Mouse (Mus musculus): Measurements from ENCODE around the gene Abcc6. TPM values are rescaled to one million over a fixed set of nuclear protein-coding genes. Genes with fewer than 3 reads are reported as not detected.

Gene Abcc6
- 0.11 and 0.12 TPM in 2 replicates for polyA plus RNA-seq (2015; fragmentation: Nextera tagmentation; extraction: Ambion mirVana)

DNA sequence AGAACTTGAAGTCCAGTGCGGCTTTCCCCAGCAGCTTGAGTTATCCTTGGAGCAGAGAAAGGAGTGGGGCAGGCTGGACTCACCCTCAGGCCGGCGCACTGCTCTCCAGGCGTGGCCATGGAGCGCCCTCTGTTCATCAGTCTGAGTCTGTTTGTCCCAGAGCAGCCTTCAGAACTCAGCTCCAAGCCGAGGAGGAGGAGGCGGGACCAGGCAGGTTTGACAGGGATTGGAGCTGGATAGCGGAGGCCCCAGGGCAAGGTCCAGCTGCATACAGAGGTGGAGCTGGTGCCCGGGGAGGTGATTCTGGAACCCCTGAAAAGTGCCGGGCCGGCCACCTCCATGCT is at the start of gene Abcc6:
TSS of gene Abcc6 (minus strand) at position 158 of the 344 bp plus-strand sequence.
- peaks cover 9% of the 10 kb centered on the region for H3K4me1 ChIP-seq (ENCODE audit: control insufficient read depth, insufficient read depth, low read length)
- H3K9ac ChIP-seq (ENCODE audit: low read length), result 0 out of 2 replicates have a peak within 1 kb of the TSS, but pooled peaks have one; percentile 37
- H3K27ac ChIP-seq (ENCODE audit: low read length), result no peak within 1 kb of the TSS
- H3K4me3 ChIP-seq (ENCODE audit: low read length), result no peak within 1 kb of the TSS
- ATAC-seq (replicated peaks; ENCODE audit: extremely low read depth, insufficient read depth, low FRiP score), result no peak
- no peaks in the 10 kb centered on the region for H3K36me3 ChIP-seq (ENCODE audit: control insufficient read depth, insufficient read depth)
- no peaks in the 10 kb centered on the region for H3K9me3 ChIP-seq (replicated peaks; ENCODE audit: control insufficient read depth, low read length)
- H3K27me3 ChIP-seq (ENCODE audit: control insufficient read depth, insufficient read depth, low read length), result no peaks in the 10 kb centered on the region
- H3K4me2 ChIP-seq (ENCODE audit: low read depth, low read length), result peak within 1 kb of the TSS; percentile 25; the same call in 1 of the 2 replicates
- WGBS, result 5% methylated on average over 11 of the region's 11 CpGs

DNA sequence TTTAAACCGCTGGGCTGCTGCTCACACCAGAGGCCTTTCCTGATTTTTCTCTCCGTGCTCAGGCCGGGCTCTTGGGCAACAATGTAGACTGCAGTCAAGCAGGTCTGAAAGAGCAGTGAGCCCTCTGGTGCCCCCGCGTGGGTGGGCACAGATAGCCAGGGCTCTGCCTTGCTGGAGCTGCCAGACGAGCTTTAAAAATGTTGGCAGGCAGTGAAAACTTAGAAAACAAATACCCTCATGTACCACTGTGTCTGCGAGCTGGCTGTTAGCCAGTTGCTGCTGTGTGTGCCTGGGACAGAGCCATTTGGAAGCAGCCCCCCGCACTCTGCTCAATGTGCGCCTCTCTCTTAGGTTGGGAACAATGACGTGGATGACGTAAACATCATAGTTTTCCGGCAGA is 47.6 kb upstream of the Abcc6 start:
- peaks cover 4% of the 10 kb centered on the region; the same call in 1 of the 2 replicates for H3K4me1 ChIP-seq (ENCODE audit: control insufficient read depth, insufficient read depth, low read length)
- peaks cover 32% of the 10 kb centered on the region for H3K36me3 ChIP-seq (ENCODE audit: control insufficient read depth, insufficient read depth)
- H3K4me3 ChIP-seq (ENCODE audit: low read length), result no peak overlapping the region
- H3K9ac ChIP-seq (ENCODE audit: low read length), result no peak overlapping the region
- WGBS, result 77% methylated on average over 12 of the region's 12 CpGs
- H3K4me2 ChIP-seq (ENCODE audit: low read depth, low read length), result no peak overlapping the region
- no peak overlapping the region for H3K27ac ChIP-seq (ENCODE audit: low read length)
- no peak for ATAC-seq (replicated peaks; ENCODE audit: extremely low read depth, insufficient read depth, low FRiP score)
- no peaks in the 10 kb centered on the region for H3K27me3 ChIP-seq (ENCODE audit: control insufficient read depth, insufficient read depth, low read length)
- no peaks in the 10 kb centered on the region for H3K9me3 ChIP-seq (replicated peaks; ENCODE audit: control insufficient read depth, low read length)

DNA sequence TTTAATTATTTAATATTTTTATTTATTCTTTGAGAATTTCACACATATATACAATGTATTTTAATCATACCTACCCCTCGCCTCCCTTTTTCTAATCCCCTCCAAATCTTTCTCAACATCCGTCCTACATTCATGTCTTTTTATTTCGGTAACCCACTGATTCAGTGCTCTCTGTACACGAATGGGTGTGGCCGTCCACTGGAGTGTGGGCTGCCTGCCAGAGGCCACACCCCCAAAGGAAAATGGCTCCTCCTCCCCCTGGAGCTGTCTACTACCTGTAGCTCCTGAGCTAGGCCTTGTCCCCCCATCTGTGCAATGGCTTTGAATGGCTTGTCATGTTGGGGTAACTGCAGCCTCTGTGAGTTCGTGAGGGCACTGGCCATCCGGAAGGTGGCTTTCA is 46.7 kb upstream of the Abcc6 start:
- ATAC-seq (replicated peaks; ENCODE audit: extremely low read depth, insufficient read depth, low FRiP score), result no peak
- Histone ChIP-seq H3K27ac (ENCODE audit: low read length) (no peak overlapping the region), H3K9ac (ENCODE audit: low read length) (no peak overlapping the region), H3K9me3 (replicated peaks; ENCODE audit: control insufficient read depth, low read length) (no peaks in the 10 kb centered on the region), H3K27me3 (ENCODE audit: control insufficient read depth, insufficient read depth, low read length) (no peaks in the 10 kb centered on the region), H3K4me2 (ENCODE audit: low read depth, low read length) (no peak overlapping the region), H3K4me3 (ENCODE audit: low read length) (no peak overlapping the region), H3K36me3 (ENCODE audit: control insufficient read depth, insufficient read depth) (peaks cover 30% of the 10 kb centered on the region), H3K4me1 (ENCODE audit: control insufficient read depth, insufficient read depth, low read length) (no peaks in the 10 kb centered on the region)
- 87% methylated on average over 7 of the region's 7 CpGs for WGBS

- Histone ChIP-seq H3K9ac (ENCODE audit: low read length) (no peak overlapping the region), H3K9me3 (replicated peaks; ENCODE audit: control insufficient read depth, low read length) (no peaks in the 10 kb centered on the region)
- no peak for ATAC-seq (replicated peaks; ENCODE audit: extremely low read depth, insufficient read depth, low FRiP score)
Observed at GRCm38 (mm10) chr7:46068831-46069230, 38.7 kb upstream of the Abcc6 start.

DNA sequence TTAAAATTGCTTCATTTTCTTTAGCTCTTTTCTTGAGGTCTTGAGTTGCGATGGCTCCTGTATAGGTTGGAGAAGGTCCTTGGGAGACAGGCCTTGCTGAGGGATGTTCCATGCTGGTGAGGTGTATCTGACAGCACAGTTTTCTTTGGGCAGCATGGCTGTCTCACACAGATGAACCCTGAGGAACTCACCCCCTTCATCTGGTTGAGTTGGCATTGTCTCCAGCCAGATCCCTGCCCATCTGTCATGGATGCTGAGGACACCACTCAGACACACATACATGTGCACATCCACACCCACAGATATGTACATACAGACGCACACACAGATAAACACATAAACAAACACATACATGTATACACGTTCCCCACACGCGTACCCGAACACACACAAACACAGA is 33.2 kb upstream of the Abcc6 start:
- no peak overlapping the region for H3K9ac ChIP-seq (ENCODE audit: low read length)
- no peaks in the 10 kb centered on the region for H3K4me1 ChIP-seq (ENCODE audit: control insufficient read depth, insufficient read depth, low read length)
- no peaks in the 10 kb centered on the region for H3K27me3 ChIP-seq (ENCODE audit: control insufficient read depth, insufficient read depth, low read length)
- 95% methylated on average over 6 of the region's 6 CpGs for WGBS
- no peak for ATAC-seq (replicated peaks; ENCODE audit: extremely low read depth, insufficient read depth, low FRiP score)
- no peak overlapping the region for H3K4me2 ChIP-seq (ENCODE audit: low read depth, low read length)
- H3K9me3 ChIP-seq (replicated peaks; ENCODE audit: control insufficient read depth, low read length), result no peaks in the 10 kb centered on the region
- no peak overlapping the region for H3K4me3 ChIP-seq (ENCODE audit: low read length)
- peaks cover 44% of the 10 kb centered on the region for H3K36me3 ChIP-seq (ENCODE audit: control insufficient read depth, insufficient read depth)
- no peak overlapping the region for H3K27ac ChIP-seq (ENCODE audit: low read length)

More at GRCm38 (mm10) chr7:46068831-46069230, 38.7 kb upstream of the Abcc6 start:
- H3K4me3 ChIP-seq (ENCODE audit: low read length), result no peak overlapping the region
- no peaks in the 10 kb centered on the region for H3K27me3 ChIP-seq (ENCODE audit: control insufficient read depth, insufficient read depth, low read length)
- peaks cover 52% of the 10 kb centered on the region for H3K36me3 ChIP-seq (ENCODE audit: control insufficient read depth, insufficient read depth)
- H3K4me2 ChIP-seq (ENCODE audit: low read depth, low read length), result no peak overlapping the region
- no peak overlapping the region for H3K27ac ChIP-seq (ENCODE audit: low read length)
- no peaks in the 10 kb centered on the region for H3K4me1 ChIP-seq (ENCODE audit: control insufficient read depth, insufficient read depth, low read length)
- 94% methylated on average over 8 of the region's 8 CpGs for WGBS

- Histone ChIP-seq H3K27ac (ENCODE audit: low read length) (no peak overlapping the region), H3K27me3 (ENCODE audit: control insufficient read depth, insufficient read depth, low read length) (no peaks in the 10 kb centered on the region), H3K9ac (ENCODE audit: low read length) (no peak overlapping the region), H3K9me3 (replicated peaks; ENCODE audit: control insufficient read depth, low read length) (no peaks in the 10 kb centered on the region), H3K36me3 (ENCODE audit: control insufficient read depth, insufficient read depth) (peaks cover 39% of the 10 kb centered on the region), H3K4me2 (ENCODE audit: low read depth, low read length) (no peak overlapping the region), H3K4me3 (ENCODE audit: low read length) (no peak overlapping the region), H3K4me1 (ENCODE audit: control insufficient read depth, insufficient read depth, low read length) (no peaks in the 10 kb centered on the region)
- no peak for ATAC-seq (replicated peaks; ENCODE audit: extremely low read depth, insufficient read depth, low FRiP score)
- 91% methylated on average over 16 of the region's 16 CpGs for WGBS
Observed at GRCm38 (mm10) chr7:46061614-46062013, 31.5 kb upstream of the Abcc6 start.

- ATAC-seq (replicated peaks; ENCODE audit: extremely low read depth, insufficient read depth, low FRiP score), result no peak
- Histone ChIP-seq H3K27me3 (ENCODE audit: control insufficient read depth, insufficient read depth, low read length) (no peaks in the 10 kb centered on the region), H3K4me3 (ENCODE audit: low read length) (no peak overlapping the region), H3K36me3 (ENCODE audit: control insufficient read depth, insufficient read depth) (peaks cover 35% of the 10 kb centered on the region), H3K4me2 (ENCODE audit: low read depth, low read length) (no peak overlapping the region), H3K9ac (ENCODE audit: low read length) (no peak overlapping the region), H3K27ac (ENCODE audit: low read length) (no peak overlapping the region), H3K9me3 (replicated peaks; ENCODE audit: control insufficient read depth, low read length) (no peaks in the 10 kb centered on the region), H3K4me1 (ENCODE audit: control insufficient read depth, insufficient read depth, low read length) (no peaks in the 10 kb centered on the region)
- WGBS, result 89% methylated on average over 8 of the region's 8 CpGs
Observed at GRCm38 (mm10) chr7:46060688-46061087, 30.6 kb upstream of the Abcc6 start.

- Histone ChIP-seq H3K4me1 (ENCODE audit: control insufficient read depth, insufficient read depth, low read length) (no peaks in the 10 kb centered on the region), H3K4me3 (ENCODE audit: low read length) (peak overlapping the region; percentile 12; the same call in 1 of the 2 replicates), H3K4me2 (ENCODE audit: low read depth, low read length) (no peak overlapping the region), H3K27ac (ENCODE audit: low read length) (no peak overlapping the region), H3K9me3 (replicated peaks; ENCODE audit: control insufficient read depth, low read length) (no peaks in the 10 kb centered on the region), H3K27me3 (ENCODE audit: control insufficient read depth, insufficient read depth, low read length) (no peaks in the 10 kb centered on the region), H3K9ac (ENCODE audit: low read length) (no peak overlapping the region), H3K36me3 (ENCODE audit: control insufficient read depth, insufficient read depth) (peaks cover 36% of the 10 kb centered on the region)
- ATAC-seq (replicated peaks; ENCODE audit: extremely low read depth, insufficient read depth, low FRiP score), result no peak
- 84% methylated on average over 11 of the region's 11 CpGs for WGBS
Observed at GRCm38 (mm10) chr7:46058882-46059281, 28.8 kb upstream of the Abcc6 start.

DNA sequence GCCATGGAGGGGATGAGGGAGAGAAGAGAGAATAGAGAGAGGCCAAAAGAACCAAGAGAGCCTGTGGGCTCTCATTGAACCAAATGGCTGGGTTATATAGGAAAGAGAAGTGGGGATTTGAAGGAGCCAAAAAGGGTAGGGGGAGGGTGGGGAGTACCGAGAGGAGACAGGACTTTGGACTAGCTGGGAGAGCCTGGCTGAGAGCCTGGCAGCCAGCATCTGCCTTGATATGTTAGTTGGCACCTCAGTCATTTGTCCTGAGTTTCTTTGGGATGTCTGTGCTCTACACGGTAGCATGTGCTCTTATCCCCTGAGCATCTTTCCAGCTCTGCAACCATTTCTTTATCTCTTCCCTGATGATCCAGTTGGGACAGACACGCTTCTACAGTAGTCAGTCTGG is 23.5 kb upstream of the Abcc6 start:
- H3K27me3 ChIP-seq (ENCODE audit: control insufficient read depth, insufficient read depth, low read length), result no peaks in the 10 kb centered on the region
- no peak overlapping the region for H3K27ac ChIP-seq (ENCODE audit: low read length)
- no peak overlapping the region for H3K4me3 ChIP-seq (ENCODE audit: low read length)
- no peak overlapping the region for H3K4me2 ChIP-seq (ENCODE audit: low read depth, low read length)
- H3K9ac ChIP-seq (ENCODE audit: low read length), result no peak overlapping the region
- H3K36me3 ChIP-seq (ENCODE audit: control insufficient read depth, insufficient read depth), result peaks cover 32% of the 10 kb centered on the region
- 87% methylated on average over 3 of the region's 3 CpGs for WGBS
- ATAC-seq (replicated peaks; ENCODE audit: extremely low read depth, insufficient read depth, low FRiP score), result no peak
- H3K4me1 ChIP-seq (ENCODE audit: control insufficient read depth, insufficient read depth, low read length), result no peaks in the 10 kb centered on the region
- H3K9me3 ChIP-seq (replicated peaks; ENCODE audit: control insufficient read depth, low read length), result no peaks in the 10 kb centered on the region
